Mouse (Mus musculus): Measurements from ENCODE around the gene Ndufa11.

GRCm38 (mm10) chr17:56715360-56715759 is 2.2 kb upstream of the Ndufa11 start:
- TF ChIP-seq CTCF (IDR thresholded peaks at IDR 0.05; ENCODE audit: low read depth): no peak
- TF ChIP-seq EP300 (IDR thresholded peaks at IDR 0.05; ENCODE audit: low read depth): no peak
